Mouse (Mus musculus) lung, postnatal 4 days (tissue): ENCODE results near the gene Dhdh.
"Not testable (repeated sequence)": the region's sequence is repeated elsewhere in the genome, so short reads cannot be mapped to it uniquely, and the experiment has no call there.

Experiments used
- DNase-seq, 2 experiments: peaks; one replicate each; pipeline ENCODE4 v3.0.0; 2021

The Dhdh gene

DNA sequence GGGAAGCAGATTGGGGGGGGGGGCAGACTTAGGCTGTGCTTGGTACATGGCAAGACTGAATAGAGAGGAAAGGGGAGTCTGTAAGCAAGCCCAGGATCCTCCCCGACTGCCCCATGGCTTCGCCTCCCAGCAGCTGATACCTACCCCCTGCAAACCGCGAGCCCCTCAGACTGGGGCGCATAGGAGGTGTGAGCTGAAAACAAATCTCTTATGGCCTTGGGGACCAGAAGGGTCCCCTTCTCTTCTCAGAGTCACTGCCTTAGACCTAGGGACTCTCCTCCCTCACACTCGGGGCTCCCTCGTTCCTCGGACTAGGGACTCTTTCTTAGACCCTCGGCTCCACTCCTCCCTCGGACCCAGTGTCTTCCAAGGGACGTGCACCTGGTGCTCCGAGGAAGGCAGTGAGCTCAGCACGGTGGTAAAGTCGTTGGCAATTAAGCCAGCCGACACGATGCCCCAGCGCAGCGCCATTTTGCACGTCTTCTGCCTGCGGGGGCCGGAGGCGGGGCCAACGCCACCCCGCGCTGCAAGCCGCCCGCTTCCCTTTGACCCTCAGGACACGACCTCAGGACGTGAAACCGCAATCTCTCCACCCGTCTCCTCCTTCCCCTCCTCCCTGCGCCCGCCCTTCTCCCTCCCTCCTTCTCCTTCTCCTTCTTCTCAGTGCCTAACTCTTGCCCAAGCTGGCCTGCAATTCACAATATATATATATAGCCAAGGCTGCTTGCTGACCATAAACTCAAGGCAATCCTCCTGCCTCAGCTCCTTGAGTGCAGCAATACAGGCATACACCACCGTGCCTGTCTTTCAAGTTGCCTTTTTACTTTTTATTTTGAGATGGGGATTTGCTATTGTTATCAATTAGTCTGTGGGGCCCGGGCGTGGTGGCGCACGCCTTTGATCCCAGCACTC, at the start of gene Dhdh:
Dhdh (minus strand) TSS at position 513 of the 912 bp plus-strand sequence.
- peak; percentile 74 to 82 for DNase-seq

DNA sequence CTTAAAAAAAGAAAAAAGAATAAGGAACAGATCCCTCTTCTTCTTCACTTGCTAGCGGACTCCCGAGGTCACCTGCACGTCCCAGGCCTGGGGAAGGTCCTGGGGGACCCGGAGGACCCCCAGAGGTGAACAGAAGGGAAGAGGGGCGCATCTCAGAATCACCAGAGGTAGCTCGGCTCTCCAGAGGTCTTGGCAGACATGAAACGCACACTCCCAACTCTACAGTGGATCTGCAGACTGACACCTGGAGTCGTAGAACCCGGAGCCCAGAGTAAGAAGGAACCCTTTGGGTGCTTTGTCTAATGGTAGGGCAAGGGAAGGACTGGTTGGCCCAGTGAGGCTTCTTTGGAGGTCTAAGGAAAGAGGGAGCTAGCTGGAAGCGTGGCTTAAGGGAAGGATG, 49.0 kb upstream of the Dhdh start:
- no peak for DNase-seq

DNA sequence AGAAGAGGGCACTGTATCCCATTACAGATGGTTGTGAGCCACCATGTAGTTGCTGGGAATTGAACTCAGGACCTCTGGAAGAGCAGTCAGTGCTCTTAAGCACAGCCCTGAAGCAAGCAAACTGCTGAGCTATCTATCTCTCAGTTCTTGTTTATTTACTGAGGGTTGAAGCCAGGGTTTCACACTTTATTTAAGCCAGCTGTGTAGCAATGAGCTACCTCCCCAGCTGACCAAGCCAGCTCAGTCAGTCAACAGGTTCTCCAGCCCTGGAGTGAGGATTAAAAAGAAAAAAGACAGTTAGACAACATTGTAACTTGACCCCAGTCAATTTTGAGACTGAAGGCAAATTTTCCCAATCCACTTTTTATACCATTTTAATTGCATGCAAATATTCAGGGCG, 47.1 kb upstream of the Dhdh start:
- DNase-seq: no peak

DNA sequence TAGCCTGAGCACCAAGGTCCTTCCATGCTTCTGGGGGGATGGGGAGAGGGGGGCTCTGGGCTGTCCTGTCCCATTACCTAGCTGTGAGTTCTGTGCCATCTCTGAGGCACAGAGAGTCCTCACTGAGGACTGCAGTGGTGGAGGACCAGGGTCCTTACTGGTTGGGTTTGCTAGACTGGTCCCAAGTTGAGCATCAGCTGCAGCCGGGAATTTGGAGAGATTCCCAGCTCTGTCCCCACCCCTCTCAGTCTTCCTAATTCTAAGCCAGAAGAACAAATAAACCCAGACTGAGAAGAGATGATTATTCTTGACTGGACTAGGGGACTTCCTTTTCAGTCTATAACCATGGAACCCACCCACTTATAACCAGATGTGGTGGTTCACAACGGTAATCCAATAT, 42.0 kb upstream of the Dhdh start:
- DNase-seq: no peak

- peak; percentile 26 to 56 for DNase-seq
Measured at GRCm38 (mm10) chr7:45529461-45529860, 40.9 kb upstream of the Dhdh start.

GRCm38 (mm10) chr7:45527169-45527568, 38.6 kb upstream of the Dhdh start:
- not testable (repeated sequence) for DNase-seq

GRCm38 (mm10) chr7:45526474-45527120, 38.0 kb upstream of the Dhdh start:
- peak in 1 of 2 experiments; percentile 31 for DNase-seq

DNA sequence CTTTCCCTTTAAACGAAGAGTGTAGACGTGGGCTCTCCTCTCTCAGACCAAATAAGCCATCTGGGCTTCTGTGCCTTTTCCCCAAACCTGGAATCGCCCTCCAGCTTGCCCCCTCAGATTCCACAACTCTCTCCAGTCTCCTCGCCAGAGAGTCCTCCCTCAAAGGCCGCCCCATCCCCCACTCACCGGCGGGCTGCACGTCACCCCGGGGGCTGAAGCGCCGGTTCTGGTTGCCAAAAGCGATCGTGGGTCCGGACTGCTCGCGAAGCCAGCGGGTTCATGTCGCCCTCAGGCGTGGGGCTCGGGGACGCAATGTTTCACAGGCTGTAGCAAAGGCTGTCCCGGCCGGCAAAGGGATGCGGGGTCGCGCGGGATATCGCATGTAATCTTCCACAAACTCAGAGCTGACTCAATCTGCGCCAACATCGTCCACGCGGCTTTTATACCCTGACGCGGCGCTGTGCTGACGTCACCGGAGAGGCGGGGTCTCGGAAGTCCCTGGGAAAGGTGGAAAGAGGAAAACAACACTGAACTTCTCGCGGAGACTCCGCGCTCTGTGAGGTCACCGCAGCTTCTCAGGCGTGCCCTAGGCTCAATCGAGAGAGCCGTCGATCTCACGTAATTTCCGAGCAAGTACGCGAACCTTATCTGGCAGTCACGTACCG, 37.3 kb upstream of the Dhdh start, which contains the start of the genes Ppp1r15a and Plekha4:
Ppp1r15a (minus strand) TSS at position 460 of the 665 bp plus-strand sequence.
Plekha4 (plus strand) TSS at position 522 of the 665 bp plus-strand sequence.
- peak; percentile 96 to 97 for DNase-seq

- DNase-seq: peak in 1 of 2 experiments; percentile 48
Measured at GRCm38 (mm10) chr7:45524841-45525621, 36.4 kb upstream of the Dhdh start.

GRCm38 (mm10) chr7:45523678-45524170, 35.1 kb upstream of the Dhdh start:
- no peak for DNase-seq

GRCm38 (mm10) chr7:45522957-45523676, 34.5 kb upstream of the Dhdh start:
- DNase-seq: no peak

DNA sequence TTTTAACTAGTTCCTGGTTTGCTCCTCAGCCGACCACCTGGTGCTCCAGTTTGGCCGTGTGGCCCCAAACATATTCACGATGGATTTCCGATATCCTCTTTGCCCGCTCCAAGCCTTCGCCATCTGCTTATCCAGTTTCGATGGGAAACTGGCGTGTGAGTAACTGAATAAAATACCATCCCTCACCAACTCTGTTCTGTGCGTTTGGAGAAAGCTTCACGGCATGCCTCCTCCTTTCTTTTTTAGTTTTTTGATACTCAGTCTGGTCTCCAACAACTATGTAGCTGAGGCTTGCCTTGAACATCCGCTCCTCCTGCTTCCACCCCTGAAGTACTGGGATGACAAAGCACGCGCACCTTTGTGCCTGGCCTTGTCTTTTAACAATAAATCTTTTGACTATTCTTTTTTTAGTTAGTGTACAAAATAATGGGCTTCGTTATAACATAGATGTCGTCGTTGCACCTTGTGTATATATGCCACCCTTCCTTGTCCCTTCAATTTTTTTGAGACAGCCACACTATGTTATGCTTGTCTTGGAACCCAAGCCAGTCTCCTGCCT, 33.7 kb upstream of the Dhdh start:
- DNase-seq: no peak

DNA sequence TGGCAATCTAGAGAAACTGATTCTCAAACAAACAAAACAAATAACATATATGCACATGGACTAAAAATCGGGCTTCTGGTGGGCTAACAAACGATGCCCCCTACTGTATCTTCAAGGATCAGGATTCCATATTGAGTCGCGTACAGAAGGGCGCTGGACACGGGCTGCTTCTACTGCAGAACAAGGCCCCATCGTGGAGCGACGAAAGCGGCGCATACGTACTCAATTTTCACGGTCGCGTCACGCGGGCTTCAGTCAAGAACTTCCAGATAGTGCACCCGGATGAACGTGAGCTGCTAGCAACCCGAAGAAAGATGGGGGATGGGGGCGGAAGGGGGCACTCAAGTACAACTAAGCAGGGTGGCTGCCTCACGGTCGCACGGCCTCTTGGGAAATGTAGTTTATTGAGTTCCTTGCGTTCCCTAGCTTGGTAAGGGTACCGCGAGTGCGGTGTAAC, 33.2 kb upstream of the Dhdh start:
- peak; percentile 91 to 92 for DNase-seq

- DNase-seq: no peak
Measured at GRCm38 (mm10) chr7:45520605-45521004, 32.0 kb upstream of the Dhdh start.

GRCm38 (mm10) chr7:45519345-45520120, 30.9 kb upstream of the Dhdh start:
- no peak for DNase-seq

- DNase-seq: no peak
Measured at GRCm38 (mm10) chr7:45518618-45519017, 30.0 kb upstream of the Dhdh start.

GRCm38 (mm10) chr7:45516846-45517245, 28.2 kb upstream of the Dhdh start:
- DNase-seq: not testable (repeated sequence)

GRCm38 (mm10) chr7:45515436-45515835, 26.8 kb upstream of the Dhdh start:
- DNase-seq: no peak

- DNase-seq: no peak
Measured at GRCm38 (mm10) chr7:45514411-45514810, 25.8 kb upstream of the Dhdh start.
